Comparison of ENCODE assay signal across 8 mouse cellular contexts in genomic region chr3:96334175-96335162, GRCm38 (mm10). TPM values are rescaled to one million over a fixed set of nuclear protein-coding genes. Genes with fewer than 3 reads are reported as not detected.
DNase-seq lines count a peak whose midpoint lies in the region; ATAC-seq lines count a peak whose summit lies in the region.

No protein-coding gene starts in this region.

- ATAC-seq in lung, embryonic 16.5 days (ENCODE audit: low read depth) = no peak
- ATAC-seq in monocyte, adult 5-6 weeks (replicated peaks; ENCODE audit: insufficient number of reproducible peaks, low FRiP score, low TSS enrichment, poor library complexity, severe bottlenecking) = no peak

- H3K4me2 ChIP-seq in lung, embryonic 16.5 days (ENCODE audit: low read depth, low read length) = peak overlapping the region; percentile 29

- H3K9ac ChIP-seq in lung, embryonic 16.5 days (ENCODE audit: low read length) = no peak overlapping the region

- intact Hi-C loops in left cerebral cortex, postnatal 4 days (cut with DNase I) = no loop called here

- peak overlapping the region; percentile 21 for H3K4me3 ChIP-seq in lung, embryonic 16.5 days (ENCODE audit: low read length)
- H3K4me3 ChIP-seq in limb, embryonic 10.5 days = peak overlapping the region; percentile 49

- H3K4me1 ChIP-seq in lung, embryonic 16.5 days (replicated peaks; ENCODE audit: control insufficient read depth, insufficient read depth, low read length) = peaks cover 4% of the 10 kb centered on the region; the same call in 1 of the 2 replicates
- H3K4me1 ChIP-seq in limb, embryonic 10.5 days = peaks cover 23% of the 10 kb centered on the region

- no peaks in the 10 kb centered on the region for H3K36me3 ChIP-seq in lung, embryonic 16.5 days (ENCODE audit: control insufficient read depth, insufficient read depth, low read length)
- no peaks in the 10 kb centered on the region for H3K36me3 ChIP-seq in limb, embryonic 10.5 days

- H3K9me3 ChIP-seq in lung, embryonic 16.5 days (ENCODE audit: control insufficient read depth, low read length) = no peaks in the 10 kb centered on the region
- no peaks in the 10 kb centered on the region for H3K9me3 ChIP-seq in limb, embryonic 10.5 days (replicated peaks)

- WGBS in lung, embryonic 16.5 days = 5% methylated on average over 36 of the region's 36 CpGs
- 3% methylated on average over 36 of the region's 36 CpGs for WGBS in limb, embryonic 10.5 days

- H3K27ac ChIP-seq in lung, embryonic 16.5 days (ENCODE audit: low read length) = no peak overlapping the region
- H3K27ac ChIP-seq in limb, embryonic 10.5 days = no peak overlapping the region

- DNase-seq in lung, postnatal 10 days = no peak
- DNase-seq in embryo, embryonic 9.5 days (ENCODE audit: extremely low spot score) = peak; percentile 84
- DNase-seq in limb, embryonic 10.5 days (ENCODE audit: low spot score) = peak; percentile 62
- DNase-seq in retina, postnatal 1 day = peak; percentile 24
- no peak for DNase-seq in adrenal gland, adult (ENCODE audit: inconsistent age in 2 of 2, low spot score in 1 of 2)
- DNase-seq in left cerebral cortex, postnatal 4 days = no peak

- H3K27me3 ChIP-seq in lung, embryonic 16.5 days (ENCODE audit: control insufficient read depth, insufficient read depth, low read depth, low read length) = peaks cover 81% of the 10 kb centered on the region
- peaks cover 92% of the 10 kb centered on the region for H3K27me3 ChIP-seq in limb, embryonic 10.5 days (ENCODE audit: low read depth, poor library complexity, severe bottlenecking)

RNA-seq across cellular contexts. Expression of gene Fcgr1, which starts 40.7 kb away (rescaled TPM):
- 2.3 and 2.7 TPM in 2 replicates for polyA plus RNA-seq in lung, embryonic 16.5 days (2015; fragmentation: Nextera tagmentation; extraction: Ambion mirVana)
- polyA plus RNA-seq in limb, embryonic 10.5 days (2016; fragmentation: Nextera tagmentation; extraction: Ambion mirVana) = 0.60 and 0.85 TPM in 2 replicates
- total RNA-seq in monocyte, adult 5-6 weeks (2017) = 11.6 to 16.4 TPM (median 12.6 TPM) in 3 replicates
- 1 to 10 TPM in 1 of 2 experiments, under 1 TPM in 1; 0.52 to 1.2 TPM for total RNA-seq in left cerebral cortex, postnatal 4 days (2021)

Comparison
In these comparisons a context has a peak if more than half of its experiments do, and no peak if none do; other contexts are left out.
1. DNase-seq: peak in embryo, embryonic 9.5 days (single experiment), limb, embryonic 10.5 days (single experiment) and retina, postnatal 1 day (single experiment); none in lung, postnatal 10 days (single experiment), adrenal gland, adult (0 of 2) and left cerebral cortex, postnatal 4 days (single experiment).